Mouse (Mus musculus): ENCODE data around the gene Pusl1.

GRCm38 (mm10) chr4:155891011-155891471 is 540 bp downstream of the Pusl1 start:
- TF ChIP-seq CTCF (IDR thresholded peaks at IDR 0.05; ENCODE audit: low read depth) (no peak), EP300 (IDR thresholded peaks at IDR 0.05; ENCODE audit: low read depth) (no peak)
